Mouse (Mus musculus): ENCODE results near the gene Aqp7.

Gene Aqp7

DNA sequence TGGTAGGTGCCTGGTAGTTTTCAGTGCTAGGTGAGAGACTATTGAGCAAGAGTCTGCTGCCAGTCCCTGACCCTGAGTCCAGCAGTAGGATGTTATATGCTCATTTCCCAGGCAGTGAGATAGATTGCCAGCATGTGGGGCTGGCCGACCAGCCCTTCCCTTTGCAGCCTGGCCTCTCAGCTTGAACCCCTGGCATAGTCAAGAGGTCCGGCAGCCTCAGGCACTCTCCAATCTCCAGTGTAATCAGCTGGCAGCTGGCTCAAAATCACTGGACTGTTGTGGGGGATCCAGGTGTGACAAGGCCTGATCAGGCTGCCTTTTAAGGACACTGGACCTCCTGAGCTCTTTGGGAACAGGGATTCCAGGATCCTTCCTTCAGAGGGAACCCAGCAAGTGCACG is 15.4 kb upstream of the Aqp7 start:
- no peak for DNase-seq (ENCODE audit: low spot score)

GRCm38 (mm10) chr4:41057361-41057760 is 9.4 kb upstream of the Aqp7 start:
- no peak for DNase-seq (ENCODE audit: low spot score)

GRCm38 (mm10) chr4:41056742-41057332 is 8.9 kb upstream of the Aqp7 start:
- DNase-seq (ENCODE audit: low spot score), result no peak

DNA sequence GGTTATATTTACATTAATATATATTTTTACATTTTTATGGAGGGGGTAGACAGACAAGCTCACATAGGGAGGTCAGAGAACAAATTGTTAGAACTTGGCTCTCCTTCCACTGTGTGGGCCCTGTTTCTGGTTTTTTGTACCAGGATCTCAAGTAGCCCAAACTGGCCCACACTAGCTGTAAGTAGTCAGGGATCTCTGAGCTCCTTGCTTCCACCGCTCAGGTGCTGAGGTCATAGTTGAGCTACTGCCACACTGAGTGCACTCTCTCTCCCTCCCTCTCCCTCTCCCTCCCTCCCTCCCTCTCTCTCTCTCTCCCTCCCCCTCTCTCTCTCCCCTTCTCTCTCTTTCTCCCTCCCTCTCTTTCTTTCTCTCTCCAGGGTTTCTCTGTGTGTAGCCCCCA is 8.3 kb upstream of the Aqp7 start:
- DNase-seq (ENCODE audit: low spot score), result no peak

DNA sequence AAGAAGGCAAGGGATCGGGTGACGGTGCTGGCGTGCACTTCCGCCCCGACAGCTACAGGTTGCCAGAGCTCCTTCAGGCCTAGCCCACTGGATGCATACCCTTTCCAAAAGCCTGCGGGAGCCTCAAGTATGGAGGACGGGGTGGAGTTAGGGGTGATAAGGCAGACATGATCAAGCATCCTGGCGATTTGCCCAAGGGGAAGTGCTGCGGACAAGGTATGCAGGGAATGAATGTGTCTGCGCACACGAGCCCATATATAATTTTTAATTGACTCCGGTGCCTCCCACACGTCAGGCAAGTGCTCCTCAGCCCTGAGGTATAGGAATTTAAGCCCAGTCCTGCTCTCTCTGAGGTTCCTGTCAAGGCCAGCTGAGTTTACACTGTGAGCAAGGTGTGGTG is 7.2 kb upstream of the Aqp7 start:
- DNase-seq (ENCODE audit: low spot score), result no peak

- no peak for DNase-seq (ENCODE audit: low spot score)
These were observed 3.8 kb upstream of the Aqp7 start for GRCm38 (mm10) chr4:41051781-41052180.

DNA sequence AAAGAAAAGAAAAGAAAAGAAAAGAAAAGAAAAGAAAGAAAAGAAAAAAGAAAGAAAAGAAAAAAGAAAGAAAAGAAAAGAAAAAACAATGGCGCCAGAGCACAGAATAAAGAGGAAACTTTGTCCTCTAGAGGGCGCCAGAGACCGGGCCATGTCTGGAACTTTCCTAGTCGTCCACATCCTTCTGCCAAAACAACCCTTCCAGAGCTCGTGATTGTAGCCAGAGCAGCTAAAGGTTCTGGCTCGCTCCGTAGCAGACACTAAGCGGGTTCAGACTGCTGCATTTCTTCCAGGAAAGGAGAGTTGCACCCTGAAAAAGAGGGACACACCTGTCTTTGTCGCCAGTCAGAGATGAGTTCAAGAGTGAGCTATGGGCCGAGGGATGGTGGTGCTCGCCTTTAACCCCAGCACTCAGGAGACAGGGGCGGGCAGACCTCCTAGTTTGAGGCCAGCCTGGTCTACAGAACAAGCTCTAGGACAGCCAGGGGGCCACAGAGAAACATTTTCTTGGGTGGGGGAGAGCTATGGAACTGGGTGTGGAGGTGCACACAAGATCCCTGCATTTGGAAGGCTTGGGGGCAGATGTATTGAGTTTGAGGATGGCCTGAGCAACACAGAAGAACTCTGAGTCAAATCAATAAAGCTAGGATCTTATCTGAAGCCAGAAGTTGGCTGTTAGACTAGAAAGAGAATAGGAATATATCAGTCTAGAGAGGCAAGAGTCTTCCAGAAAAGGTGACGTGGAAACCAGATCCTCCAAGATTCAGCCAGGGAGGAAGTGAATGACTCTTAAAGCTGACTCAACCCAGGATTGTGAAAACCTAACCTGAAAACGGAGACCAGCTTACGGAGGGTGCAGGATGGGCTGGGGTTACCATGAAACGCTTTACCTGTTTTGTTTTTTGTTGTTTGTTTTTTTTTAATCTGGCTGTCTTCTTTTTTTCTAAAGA is 3.1 kb upstream of the Aqp7 start:
- peak; percentile 83 for DNase-seq (ENCODE audit: low spot score)

DNA sequence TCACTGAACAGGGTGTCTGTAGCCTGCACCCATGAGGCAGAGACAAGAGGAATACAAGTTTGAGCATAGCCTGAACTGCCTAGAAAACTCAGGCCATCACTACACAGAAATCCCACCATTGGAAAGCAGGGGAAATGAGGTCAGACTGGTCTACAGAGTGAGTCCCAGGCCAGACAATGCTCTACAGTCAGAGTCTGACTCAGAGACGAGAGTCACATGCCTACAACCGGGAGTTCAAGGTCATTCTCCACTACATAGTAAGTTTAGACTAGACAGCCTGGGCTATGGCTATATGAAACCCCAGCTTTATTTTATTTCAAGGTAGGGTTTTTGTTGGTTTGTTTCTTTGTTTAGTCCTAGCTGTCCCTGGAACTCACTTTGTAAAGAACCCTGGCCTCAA is 987 bp upstream of the Aqp7 start:
- no peak for DNase-seq (ENCODE audit: low spot score)

- no peak for DNase-seq (ENCODE audit: low spot score)
These were observed 1.6 kb downstream of the Aqp7 start for GRCm38 (mm10) chr4:41046254-41046795.

GRCm38 (mm10) chr4:41045288-41045687 is 2.7 kb downstream of the Aqp7 start:
- no peak for DNase-seq (ENCODE audit: low spot score)

- DNase-seq (ENCODE audit: low spot score), result no peak
These were observed 4.0 kb downstream of the Aqp7 start for GRCm38 (mm10) chr4:41043961-41044360.

DNA sequence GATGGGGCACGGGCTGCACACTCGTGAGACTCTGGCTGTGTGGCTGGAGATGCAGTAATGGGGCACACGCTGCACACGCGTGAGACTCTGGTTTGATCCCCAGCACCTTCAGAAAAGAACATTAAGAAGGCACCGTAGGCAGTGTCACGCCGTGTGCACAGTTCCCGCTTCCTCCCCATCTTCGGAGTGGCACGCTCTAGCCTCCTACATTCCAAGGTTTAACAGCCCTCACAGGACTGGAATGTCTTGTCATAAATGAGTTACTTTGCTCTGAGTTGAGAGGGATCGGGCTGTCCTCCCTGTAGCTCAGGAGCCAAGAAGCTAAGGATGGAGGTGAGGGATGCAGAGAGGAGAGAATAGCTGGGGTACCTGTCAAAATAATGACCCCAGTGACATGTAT is 5.1 kb downstream of the Aqp7 start:
- no peak for DNase-seq (ENCODE audit: low spot score)

GRCm38 (mm10) chr4:41040983-41041382 is 7.0 kb downstream of the Aqp7 start:
- no peak for DNase-seq (ENCODE audit: low spot score)

GRCm38 (mm10) chr4:41037942-41038341 is 10.0 kb downstream of the Aqp7 start:
- DNase-seq (ENCODE audit: low spot score), result no peak

DNA sequence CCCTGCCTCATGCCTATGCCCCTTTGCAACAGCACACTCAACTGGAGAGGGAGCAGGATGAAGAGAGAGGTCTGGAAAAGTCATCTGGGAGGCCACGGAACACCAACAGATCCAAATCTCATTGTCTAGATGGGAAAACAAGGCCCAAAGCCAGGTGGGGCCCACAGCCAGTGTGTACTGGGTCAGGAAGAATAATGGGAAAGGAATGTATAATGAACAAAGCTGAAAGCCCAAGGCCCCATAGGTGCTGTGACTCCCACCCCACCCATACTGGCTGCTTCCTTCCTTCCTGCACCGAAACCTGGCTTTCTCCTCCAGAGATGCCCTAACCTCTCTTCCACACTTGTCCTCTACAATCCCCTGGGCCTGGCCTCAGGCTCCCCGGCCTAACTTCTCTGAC is 16.7 kb downstream of the Aqp7 start:
- DNase-seq (ENCODE audit: low spot score), result no peak

- no peak for DNase-seq (ENCODE audit: low spot score)
These were observed 18.6 kb downstream of the Aqp7 start for GRCm38 (mm10) chr4:41029372-41029771.

- no peak for DNase-seq (ENCODE audit: low spot score)
These were observed 19.7 kb downstream of the Aqp7 start for GRCm38 (mm10) chr4:41028272-41028671.

DNA sequence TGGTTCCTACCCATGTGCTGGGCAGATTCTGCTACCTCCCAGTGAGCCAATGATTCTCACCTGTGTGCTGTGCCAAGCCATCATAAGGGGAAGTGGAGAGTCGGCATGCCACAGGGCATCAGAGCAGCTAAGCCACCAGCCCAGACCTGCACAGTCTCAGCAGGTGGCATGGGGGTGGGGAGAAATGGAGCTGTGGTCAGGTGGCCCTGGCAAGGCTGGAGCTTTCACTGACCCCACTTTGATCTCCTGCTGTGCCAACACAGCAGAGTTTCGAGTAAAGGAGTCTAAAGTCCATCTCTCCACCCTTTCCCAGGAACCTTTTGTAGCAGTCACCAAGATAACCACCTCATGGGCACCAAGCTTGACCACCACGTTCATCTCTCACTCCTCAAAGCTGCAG is 20.1 kb downstream of the Aqp7 start:
- DNase-seq (ENCODE audit: low spot score), result no peak

GRCm38 (mm10) chr4:41026086-41026787 is 21.7 kb downstream of the Aqp7 start:
- DNase-seq (ENCODE audit: low spot score), result no peak

GRCm38 (mm10) chr4:41021094-41021493 is 26.8 kb downstream of the Aqp7 start:
- no peak for DNase-seq (ENCODE audit: low spot score)

DNA sequence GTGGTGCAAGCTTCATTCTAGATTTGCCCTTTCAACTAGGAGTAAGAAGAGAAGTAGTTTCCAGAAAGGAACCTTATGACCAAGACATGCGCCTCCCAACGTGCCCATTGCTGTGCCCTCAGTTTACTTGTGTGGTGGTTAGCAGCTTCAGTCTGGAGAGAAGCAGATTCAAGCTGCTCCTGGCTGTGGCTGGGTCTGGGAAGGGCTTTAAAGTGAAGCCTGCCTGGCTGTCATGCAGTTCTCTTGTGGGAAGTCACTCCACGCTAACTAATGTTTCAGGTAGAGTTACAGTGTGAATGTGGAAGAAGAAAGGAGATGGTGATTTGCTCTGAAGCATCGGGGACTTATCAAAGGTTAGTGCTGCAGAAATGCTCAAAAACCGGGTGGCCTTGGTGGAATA is 32.1 kb downstream of the Aqp7 start:
- DNase-seq (ENCODE audit: low spot score), result no peak

DNA sequence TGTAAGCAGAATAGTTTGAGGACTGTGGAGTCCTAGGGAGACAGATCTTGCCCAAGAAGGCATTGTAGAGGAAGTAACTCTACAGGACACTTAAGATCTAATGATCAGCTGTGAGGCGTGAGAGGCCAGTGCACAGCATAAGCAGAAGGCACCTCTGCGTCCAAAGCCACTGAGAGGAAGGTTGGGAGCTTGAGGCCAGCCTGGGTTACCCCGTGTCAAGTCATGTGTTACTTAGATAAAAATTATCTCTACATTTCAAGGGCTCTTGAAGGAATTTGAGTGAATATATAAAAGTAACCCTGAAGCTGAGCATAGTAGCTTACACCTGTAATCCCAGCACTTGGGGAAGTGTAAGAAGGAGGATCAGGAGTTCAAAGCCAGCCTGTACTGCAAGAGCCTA is 34.6 kb downstream of the Aqp7 start:
- DNase-seq (ENCODE audit: low spot score), result no peak

All from lung, postnatal 25 days (tissue).